Mouse (Mus musculus) midbrain, embryonic 16.5 days (tissue): ENCODE measurements around the gene Slc7a1. TPM values are rescaled to one million over a fixed set of nuclear protein-coding genes. Genes with fewer than 3 reads are reported as not detected.
A peak's percentile ranks its signal among the peaks of the same experiment; 100 is the strongest.

Experiments used
- ATAC-seq: fragments of 200-750 bp; cut with Nextera tagmentation; 2 replicates; pipeline ENCODE4 v1.8.0; 2017; ENCODE audit warnings: moderate TSS enrichment
- H3K27ac ChIP-seq: fragments of 300-500 bp; sonication (generic); 2 replicates; pipeline ENCODE4 v1.5.1; 2014; ENCODE audit warnings: mild to moderate bottlenecking, low read length, mixed read lengths
- H3K27me3 ChIP-seq: fragments of 300-500 bp; sonication (generic); 2 replicates; pipeline ENCODE4 v1.6.1; 2014; ENCODE audit warnings: low read depth, low read length, mixed read lengths; ENCODE audit not compliant: control insufficient read depth, insufficient read depth
- H3K36me3 ChIP-seq: fragments of 300-500 bp; sonication (generic); 2 replicates; pipeline ENCODE4 v1.6.1; 2014; ENCODE audit warnings: mild to moderate bottlenecking, low read length, moderate library complexity, mixed read lengths; ENCODE audit not compliant: control insufficient read depth, insufficient read depth
- H3K4me1 ChIP-seq: fragments of 300-500 bp; sonication (generic); 2 replicates; pipeline ENCODE4 v1.6.1; 2014; ENCODE audit warnings: mild to moderate bottlenecking, low read length, mixed read lengths; ENCODE audit not compliant: control insufficient read depth, insufficient read depth
- H3K4me2 ChIP-seq: fragments of 300-500 bp; sonication (generic); 2 replicates; pipeline ENCODE4 v1.6.1; 2014; ENCODE audit warnings: mild to moderate bottlenecking, low read length, mixed read lengths
- H3K4me3 ChIP-seq: fragments of 300-500 bp; sonication (generic); 2 replicates; pipeline ENCODE4 v1.5.1; 2014; ENCODE audit warnings: low read depth, mild to moderate bottlenecking, low read length, moderate library complexity, mixed read lengths
- H3K9ac ChIP-seq: fragments of 300-500 bp; sonication (generic); 2 replicates; pipeline ENCODE4 v1.6.1; 2014; ENCODE audit warnings: low read depth, low read length, mixed read lengths
- H3K9me3 ChIP-seq: fragments of 300-500 bp; sonication (generic); replicated peaks from 2 replicates; pipeline ENCODE4 v1.6.1; 2014; ENCODE audit warnings: mild to moderate bottlenecking, low read length, mixed read lengths; ENCODE audit not compliant: control insufficient read depth, poor library complexity, severe bottlenecking
- WGBS: fragments of 180-500 bp; shearing (Covaris S2); extraction: QIAGEN DNeasy Blood & Tissue Kit; methylation state at CpG from one replicate; pipeline ENCODE4 v1.1.7; 2014; 5-methylcytosine and 5-hydroxymethylcytosine counted together
- polyA plus RNA-seq: library from polyadenylated mRNA; unstranded; fragments of >200 nt; fragmentation: Nextera tagmentation; extraction: Ambion mirVana; gene quantifications from 2 replicates; pipeline ENCODE4 v1.2.1, GENCODE M21; 2015

Gene Slc7a1
- polyA plus RNA-seq, 1 experiment from 2014 or later = 40.5 TPM

GRCm38 (mm10) chr5:148354536-148354935, 45.2 kb downstream of the Slc7a1 start:
- H3K27ac ChIP-seq = no peak overlapping the region
- ATAC-seq = no peak
- 78% methylated on average over 8 of the region's 8 CpGs for WGBS

GRCm38 (mm10) chr5:148353429-148353828, 46.3 kb downstream of the Slc7a1 start:
- no peak for ATAC-seq
- Histone ChIP-seq H3K36me3 (no peaks in the 10 kb centered on the region), H3K4me1 (no peaks in the 10 kb centered on the region), H3K9me3 (no peaks in the 10 kb centered on the region), H3K4me3 (no peak overlapping the region), H3K27me3 (no peaks in the 10 kb centered on the region), H3K27ac (no peak overlapping the region), H3K9ac (no peak overlapping the region), H3K4me2 (no peak overlapping the region)
- WGBS = 83% methylated on average over 16 of the region's 16 CpGs

More at GRCm38 (mm10) chr5:148354536-148354935, 45.2 kb downstream of the Slc7a1 start:
- Histone ChIP-seq H3K9ac (no peak overlapping the region), H3K4me3 (no peak overlapping the region), H3K4me1 (no peaks in the 10 kb centered on the region), H3K36me3 (no peaks in the 10 kb centered on the region), H3K9me3 (no peaks in the 10 kb centered on the region), H3K27me3 (no peaks in the 10 kb centered on the region), H3K4me2 (no peak overlapping the region)

GRCm38 (mm10) chr5:148349327-148350011, 50.2 kb downstream of the Slc7a1 start:
- Histone ChIP-seq H3K9ac (no peak overlapping the region), H3K36me3 (no peaks in the 10 kb centered on the region), H3K27me3 (no peaks in the 10 kb centered on the region), H3K4me3 (no peak overlapping the region), H3K4me1 (no peaks in the 10 kb centered on the region), H3K4me2 (no peak overlapping the region), H3K27ac (no peak overlapping the region), H3K9me3 (no peaks in the 10 kb centered on the region)
- WGBS = 79% methylated on average over 15 of the region's 15 CpGs
- no peak for ATAC-seq

GRCm38 (mm10) chr5:148348153-148348552, 51.6 kb downstream of the Slc7a1 start:
- H3K4me1 ChIP-seq = no peaks in the 10 kb centered on the region
- WGBS = 66% methylated on average over 8 of the region's 8 CpGs
- no peak overlapping the region for H3K4me2 ChIP-seq
- H3K4me3 ChIP-seq = no peak overlapping the region
- H3K36me3 ChIP-seq = no peaks in the 10 kb centered on the region
- no peak overlapping the region for H3K27ac ChIP-seq
- H3K27me3 ChIP-seq = no peaks in the 10 kb centered on the region
- H3K9me3 ChIP-seq = no peaks in the 10 kb centered on the region
- ATAC-seq = no peak
- no peak overlapping the region for H3K9ac ChIP-seq

GRCm38 (mm10) chr5:148346543-148346942, 53.2 kb downstream of the Slc7a1 start:
- WGBS = 77% methylated on average over 8 of the region's 8 CpGs
- Histone ChIP-seq H3K4me1 (peaks cover 4% of the 10 kb centered on the region), H3K9ac (no peak overlapping the region), H3K9me3 (no peaks in the 10 kb centered on the region), H3K27ac (no peak overlapping the region), H3K27me3 (no peaks in the 10 kb centered on the region), H3K4me3 (no peak overlapping the region), H3K36me3 (no peaks in the 10 kb centered on the region), H3K4me2 (no peak overlapping the region)
- no peak for ATAC-seq

GRCm38 (mm10) chr5:148344374-148344773, 55.3 kb downstream of the Slc7a1 start:
- Histone ChIP-seq H3K36me3 (no peaks in the 10 kb centered on the region), H3K4me1 (peaks cover 4% of the 10 kb centered on the region), H3K27me3 (no peaks in the 10 kb centered on the region), H3K4me3 (no peak overlapping the region), H3K4me2 (no peak overlapping the region), H3K27ac (no peak overlapping the region), H3K9me3 (no peaks in the 10 kb centered on the region), H3K9ac (no peak overlapping the region)
- no peak for ATAC-seq
- 88% methylated on average over 5 of the region's 5 CpGs for WGBS

- Histone ChIP-seq H3K36me3 (no peaks in the 10 kb centered on the region), H3K4me3 (peak overlapping the region; percentile 15), H3K9ac (peak overlapping the region; percentile 43; the same call in 1 of the 2 replicates), H3K9me3 (no peaks in the 10 kb centered on the region), H3K27ac (peak overlapping the region; percentile 55), H3K4me1 (peaks cover 4% of the 10 kb centered on the region), H3K4me2 (peak overlapping the region; percentile 43), H3K27me3 (no peaks in the 10 kb centered on the region)
- ATAC-seq = peak; percentile 60
- 37% methylated on average over 26 of the region's 26 CpGs for WGBS
Observed at GRCm38 (mm10) chr5:148342061-148342741, 57.5 kb downstream of the Slc7a1 start.

- Histone ChIP-seq H3K27ac (no peak overlapping the region), H3K4me3 (no peak overlapping the region), H3K9ac (no peak overlapping the region), H3K4me2 (no peak overlapping the region), H3K27me3 (no peaks in the 10 kb centered on the region), H3K9me3 (no peaks in the 10 kb centered on the region), H3K4me1 (peaks cover 4% of the 10 kb centered on the region), H3K36me3 (no peaks in the 10 kb centered on the region; the same call in 1 of the 2 replicates)
- WGBS = 94% methylated on average over 5 of the region's 5 CpGs
- ATAC-seq = no peak
Observed at GRCm38 (mm10) chr5:148339126-148339525, 60.6 kb downstream of the Slc7a1 start.

- peak; percentile 63 for ATAC-seq
- H3K27me3 ChIP-seq = no peaks in the 10 kb centered on the region
- H3K27ac ChIP-seq = no peak overlapping the region
- no peak overlapping the region for H3K4me3 ChIP-seq
- no peak overlapping the region for H3K4me2 ChIP-seq
- H3K4me1 ChIP-seq = no peaks in the 10 kb centered on the region
- H3K9ac ChIP-seq = no peak overlapping the region
- 31% methylated on average over 8 of the region's 8 CpGs for WGBS
- H3K9me3 ChIP-seq = no peaks in the 10 kb centered on the region
- H3K36me3 ChIP-seq = peaks cover 2% of the 10 kb centered on the region; the same call in 1 of the 2 replicates
Observed at GRCm38 (mm10) chr5:148332622-148332974, 67.1 kb downstream of the Slc7a1 start.
